ENCODE assay signal across 10 mouse cellular contexts in genomic region chr4:148950487-148950886, GRCm38 (mm10).
A peak's percentile ranks its signal among the peaks of the same experiment; 100 is the strongest.
DNase-seq lines count a peak whose midpoint lies in the region; ATAC-seq and TF ChIP-seq lines count a peak whose summit lies in the region.
"Had no signal": no experiment of that assay in that cellular context is flagged by ENCODE, and none has a peak within 500 bp of the region (broad histone marks: within the 10 kb centered on the region; RNA-seq: fewer than 3 reads in every experiment).

No protein-coding gene starts in this region.

- no peak for ATAC-seq in heart, embryonic 14.5 days (ENCODE audit: insufficient number of reproducible peaks, insufficient read depth, low FRiP score, low read depth)
- no peak for ATAC-seq in embryonic facial prominence, embryonic 11.5 days (replicated peaks; ENCODE audit: insufficient number of reproducible peaks, low FRiP score, low TSS enrichment, low read depth)
- ATAC-seq in heart, embryonic 16.5 days (replicated peaks; ENCODE audit: extremely low read depth, insufficient read depth, low FRiP score) = peak; percentile 1; the same call in 1 of the 2 replicates
- no peak for ATAC-seq in lung, embryonic 16.5 days (ENCODE audit: low read depth)

- TF ChIP-seq POLR2A in cerebellum, adult 2 months (IDR thresholded peaks at IDR 0.05; ENCODE audit: borderline replicate concordance, insufficient read depth, low read length) = no peak

- peaks cover 26 to 47% of the 10 kb centered on the region in 2 experiments for H3K4me1 ChIP-seq in heart, embryonic 14.5 days (ENCODE audit: control insufficient read depth in 2 of 2, insufficient read depth in 2 of 2, low read length in 2 of 2)
- peaks cover 21% of the 10 kb centered on the region for H3K4me1 ChIP-seq in embryonic facial prominence, embryonic 11.5 days (ENCODE audit: control insufficient read depth, insufficient read depth, low read length)
- peaks cover 47% of the 10 kb centered on the region for H3K4me1 ChIP-seq in heart, embryonic 16.5 days (ENCODE audit: control insufficient read depth, insufficient read depth, low read length)
- H3K4me1 ChIP-seq in lung, embryonic 16.5 days (replicated peaks; ENCODE audit: control insufficient read depth, insufficient read depth, low read length) = peaks cover 42% of the 10 kb centered on the region
- H3K4me1 ChIP-seq in cerebellum, adult 2 months (ENCODE audit: control insufficient read depth, insufficient read depth, low read length) = peaks cover 11% of the 10 kb centered on the region; the same call in 1 of the 2 replicates

- WGBS in heart, embryonic 14.5 days = 55% methylated on average over 6 of the region's 6 CpGs
- WGBS in embryonic facial prominence, embryonic 11.5 days = 80% methylated on average over 6 of the region's 6 CpGs
- 49% methylated on average over 6 of the region's 6 CpGs for WGBS in heart, embryonic 16.5 days
- 58% methylated on average over 6 of the region's 6 CpGs for whole genome bisulfite sequencing in lung, embryonic 16.5 days
- WGBS in cerebellum, adult 2 months = 42% methylated on average over 6 of the region's 6 CpGs

- H3K4me3 ChIP-seq in heart, embryonic 14.5 days (ENCODE audit: control insufficient read depth in 1 of 2, insufficient read depth in 1 of 2, low read depth in 1 of 2, low read length in 2 of 2) = no peak overlapping the region
- no peak overlapping the region for H3K4me3 ChIP-seq in embryonic facial prominence, embryonic 11.5 days (ENCODE audit: low read depth, low read length)
- H3K4me3 ChIP-seq in heart, embryonic 16.5 days (ENCODE audit: low read length) = no peak overlapping the region
- H3K4me3 ChIP-seq in lung, embryonic 16.5 days (ENCODE audit: low read length) = no peak overlapping the region
- H3K4me3 ChIP-seq in cerebellum, adult 2 months (replicated peaks; ENCODE audit: insufficient read depth, low read depth, low read length) = no peak overlapping the region

- peak overlapping the region; percentile 52 for H3K9ac ChIP-seq in heart, embryonic 14.5 days (ENCODE audit: low read length)
- peak overlapping the region; percentile 6; the same call in 1 of the 2 replicates for H3K9ac ChIP-seq in embryonic facial prominence, embryonic 11.5 days (replicated peaks; ENCODE audit: low read length)
- H3K9ac ChIP-seq in heart, embryonic 16.5 days (ENCODE audit: low read length) = peak overlapping the region; percentile 36
- H3K9ac ChIP-seq in lung, embryonic 16.5 days (ENCODE audit: low read length) = no peak overlapping the region

- no peak for TF ChIP-seq CTCF in cerebellum, adult 2 months (IDR thresholded peaks at IDR 0.05; ENCODE audit: borderline replicate concordance, insufficient read depth, low read depth, low read length)

- no peak for DNase-seq in heart, adult 8-10 months (ENCODE audit: low spot score)
- no peak for DNase-seq in embryonic facial prominence, embryonic 11.5 days (ENCODE audit: low spot score)
- no peak for DNase-seq in spleen, adult 18-20 months
- no peak for DNase-seq in cerebellum, adult 2 months
- DNase-seq in adrenal gland, adult (ENCODE audit: inconsistent age in 2 of 2, low spot score in 1 of 2) = no peak
- DNase-seq: thymus, adult 2 months had no signal

- peaks cover 82% of the 10 kb centered on the region for H3K36me3 ChIP-seq in heart, embryonic 14.5 days (ENCODE audit: control insufficient read depth, insufficient read depth, low read length)
- H3K36me3 ChIP-seq in embryonic facial prominence, embryonic 11.5 days (replicated peaks; ENCODE audit: control insufficient read depth, insufficient read depth, low read depth, low read length) = no peaks in the 10 kb centered on the region
- peaks cover 20% of the 10 kb centered on the region for H3K36me3 ChIP-seq in heart, embryonic 16.5 days (ENCODE audit: control insufficient read depth, insufficient read depth)
- no peaks in the 10 kb centered on the region; the same call in 1 of the 2 replicates for H3K36me3 ChIP-seq in lung, embryonic 16.5 days (ENCODE audit: control insufficient read depth, insufficient read depth, low read length)

- H3K9me3 ChIP-seq in heart, embryonic 14.5 days (ENCODE audit: control insufficient read depth, low read length) = no peaks in the 10 kb centered on the region
- H3K9me3 ChIP-seq in embryonic facial prominence, embryonic 11.5 days (replicated peaks; ENCODE audit: control insufficient read depth, low read length) = no peaks in the 10 kb centered on the region
- H3K9me3 ChIP-seq in heart, embryonic 16.5 days (replicated peaks; ENCODE audit: control insufficient read depth, low read length) = no peaks in the 10 kb centered on the region
- no peaks in the 10 kb centered on the region for H3K9me3 ChIP-seq in lung, embryonic 16.5 days (ENCODE audit: control insufficient read depth, low read length)

- H3K4me2 ChIP-seq in heart, embryonic 14.5 days (ENCODE audit: low read length) = no peak overlapping the region
- no peak overlapping the region; the same call in 1 of the 2 replicates for H3K4me2 ChIP-seq in embryonic facial prominence, embryonic 11.5 days (ENCODE audit: low read depth, low read length)
- no peak overlapping the region for H3K4me2 ChIP-seq in heart, embryonic 16.5 days (ENCODE audit: low read depth, low read length)
- no peak overlapping the region for H3K4me2 ChIP-seq in lung, embryonic 16.5 days (ENCODE audit: low read depth, low read length)

- H3K27ac ChIP-seq in heart, embryonic 14.5 days (replicated peaks in 1 of 2; ENCODE audit: control insufficient read depth in 1 of 2, insufficient read depth in 1 of 2, low read depth in 2 of 2, low read length in 2 of 2) = peak overlapping the region; percentile 35 to 82
- no peak overlapping the region for H3K27ac ChIP-seq in embryonic facial prominence, embryonic 11.5 days (replicated peaks; ENCODE audit: low read depth, low read length)
- H3K27ac ChIP-seq in heart, embryonic 16.5 days (ENCODE audit: low read length) = peak overlapping the region; percentile 92
- H3K27ac ChIP-seq in lung, embryonic 16.5 days (ENCODE audit: low read length) = peak overlapping the region; percentile 80
- no peak overlapping the region for H3K27ac ChIP-seq in cerebellum, adult 2 months (ENCODE audit: insufficient read depth, low read length)

- peaks cover 21% of the 10 kb centered on the region for H3K27me3 ChIP-seq in heart, embryonic 14.5 days (ENCODE audit: control insufficient read depth, insufficient read depth, low read length)
- peaks cover 44% of the 10 kb centered on the region for H3K27me3 ChIP-seq in embryonic facial prominence, embryonic 11.5 days (ENCODE audit: control insufficient read depth, insufficient read depth, low read length)
- H3K27me3 ChIP-seq in heart, embryonic 16.5 days (ENCODE audit: control insufficient read depth, insufficient read depth, low read length) = peaks cover 6% of the 10 kb centered on the region
- H3K27me3 ChIP-seq in lung, embryonic 16.5 days (ENCODE audit: control insufficient read depth, insufficient read depth, low read depth, low read length) = peaks cover 32% of the 10 kb centered on the region
- no peaks in the 10 kb centered on the region; the same call in 1 of the 2 replicates for H3K27me3 ChIP-seq in cerebellum, adult 2 months (ENCODE audit: control insufficient read depth, insufficient read depth, low read length)
- H3K27me3 ChIP-seq: CH12.LX had no signal

Comparison
In these comparisons a context has a peak if more than half of its experiments do, and no peak if none do; other contexts are left out.
1. H3K27ac ChIP-seq: peak in heart, embryonic 14.5 days (2 of 2), heart, embryonic 16.5 days (single experiment) and lung, embryonic 16.5 days (single experiment); none in embryonic facial prominence, embryonic 11.5 days (single experiment) and cerebellum, adult 2 months (single experiment).